Mouse (Mus musculus): ENCODE data around the gene Vmn1r135. TPM values are rescaled to one million over a fixed set of nuclear protein-coding genes. Genes with fewer than 3 reads are reported as not detected.
"Not testable (repeated sequence)": the region's sequence is repeated elsewhere in the genome, so short reads cannot be mapped to it uniquely, and the experiment has no call there.

Gene Vmn1r135
- not detected in 2 replicates for polyA plus RNA-seq (2015; fragmentation: Nextera tagmentation; extraction: Ambion mirVana)

GRCm38 (mm10) chr7:21832051-21832450 lies at the start of gene Vmn1r135:
TSS of gene Vmn1r135 (plus strand) at chr7:21832351.
- not testable (repeated sequence) for H3K4me3 ChIP-seq; H3K36me3 ChIP-seq; ATAC-seq (ENCODE audit: low FRiP score, low read depth); H3K4me2 ChIP-seq; H3K9me3 ChIP-seq; H3K27ac ChIP-seq (replicated peaks); H3K27me3 ChIP-seq; H3K4me1 ChIP-seq (replicated peaks); H3K9ac ChIP-seq
- WGBS = no CpG with 5 or more reads among the region's 1 CpGs

DNA sequence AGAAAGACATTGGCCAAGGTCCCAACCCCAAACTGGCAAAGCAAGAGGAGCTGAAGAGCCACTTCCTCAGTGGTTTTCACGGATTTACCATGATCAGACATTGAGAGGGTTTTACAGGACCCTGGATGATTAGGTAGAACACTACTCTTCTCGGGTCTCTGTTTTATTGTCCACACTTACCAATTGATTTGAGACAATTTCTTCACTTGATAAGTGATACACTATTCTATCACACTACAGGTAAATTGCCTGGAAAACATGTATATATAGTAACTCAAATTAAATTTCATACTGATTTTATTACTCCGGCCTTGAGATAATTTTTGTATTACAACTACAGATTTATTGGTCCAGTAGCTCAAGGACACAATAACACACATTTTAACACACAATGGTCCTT lies 35.5 kb upstream of the Vmn1r135 start, which contains the start of gene Gm4177:
Gm4177 (minus strand) TSS at position 101 of the 400 bp plus-strand sequence.
- WGBS = no CpG with 5 or more reads among the region's 3 CpGs
- H3K9me3 ChIP-seq; H3K4me2 ChIP-seq; H3K27ac ChIP-seq (replicated peaks); H3K27me3 ChIP-seq; H3K4me3 ChIP-seq; ATAC-seq (ENCODE audit: low FRiP score, low read depth); H3K36me3 ChIP-seq; H3K9ac ChIP-seq; H3K4me1 ChIP-seq (replicated peaks): not testable (repeated sequence)

- not testable (repeated sequence) for H3K27ac ChIP-seq (replicated peaks); H3K36me3 ChIP-seq; H3K4me3 ChIP-seq; H3K4me1 ChIP-seq (replicated peaks); H3K27me3 ChIP-seq; ATAC-seq (ENCODE audit: low FRiP score, low read depth); H3K4me2 ChIP-seq; H3K9ac ChIP-seq; H3K9me3 ChIP-seq
- no CpG with 5 or more reads among the region's 1 CpGs for WGBS
Measured at GRCm38 (mm10) chr7:21844167-21844566, 12.0 kb downstream of the Vmn1r135 start, which contains the start of gene Gm5725. TSS of gene Gm5725 (minus strand) at chr7:21844267.

Other genes starting within 250 kb of the Vmn1r135 start
- gene Vmn1r132, start 218.3 kb upstream of the Vmn1r135 start, polyA plus RNA-seq (2015; fragmentation: Nextera tagmentation; extraction: Ambion mirVana) = not detected in 2 replicates
- gene Gm4175, start 70.9 kb upstream of the Vmn1r135 start, polyA plus RNA-seq (2015; fragmentation: Nextera tagmentation; extraction: Ambion mirVana) = not detected in 2 replicates
- gene Gm4177, start 35.6 kb upstream of the Vmn1r135 start, polyA plus RNA-seq (2015; fragmentation: Nextera tagmentation; extraction: Ambion mirVana) = not detected in 2 replicates
- gene Gm5725, start 11.9 kb downstream of the Vmn1r135 start, polyA plus RNA-seq (2015; fragmentation: Nextera tagmentation; extraction: Ambion mirVana) = not detected in 2 replicates
- not detected in 2 replicates for gene Gm5891, start 88.9 kb downstream of the Vmn1r135 start, polyA plus RNA-seq (2015; fragmentation: Nextera tagmentation; extraction: Ambion mirVana)
- gene Vmn1r137, start 162.2 kb downstream of the Vmn1r135 start, polyA plus RNA-seq (2015; fragmentation: Nextera tagmentation; extraction: Ambion mirVana) = not detected in 2 replicates
- gene Vmn1r138, start 196.5 kb downstream of the Vmn1r135 start, polyA plus RNA-seq (2015; fragmentation: Nextera tagmentation; extraction: Ambion mirVana) = not detected in 2 replicates
- gene Gm6176, start 224.0 kb downstream of the Vmn1r135 start, polyA plus RNA-seq (2015; fragmentation: Nextera tagmentation; extraction: Ambion mirVana) = not detected in 2 replicates
- not detected in 2 replicates for gene Vmn1r139, start 236.7 kb downstream of the Vmn1r135 start, polyA plus RNA-seq (2015; fragmentation: Nextera tagmentation; extraction: Ambion mirVana)